Mouse (Mus musculus) erythroblast, adult 5-6 weeks (primary cell): ENCODE results near the gene Gm28635. TPM values are rescaled to one million over a fixed set of nuclear protein-coding genes. Genes with fewer than 3 reads are reported as not detected.

Experiments used
- ATAC-seq: replicated peaks from 2 replicates; pipeline ENCODE4 v1.8.0; 2016; ENCODE audit warnings: moderate number of reproducible peaks, mild to moderate bottlenecking, moderate TSS enrichment, inconsistent platforms; ENCODE audit not compliant: poor library complexity, low FRiP score, severe bottlenecking
- total RNA-seq, 2 experiments: library from RNA; stranded (forward) in 1 of 2; stranded (reverse) in 1 of 2; fragments of 150-400 nt in 1 of 2; fragments of 200-764, 138-1000 nt in 1 of 2; gene quantifications; 2 replicates each; pipeline versions ENCODE4 v1.2.3 to v1.2.4; 2015 to 2017; ENCODE audit warnings: low replicate concordance in 2 of 2

Gene Gm28635
- total RNA-seq, 2 experiments from 2014 or later = 1.8 TPM; not detected in 1

GRCm38 (mm10) chr2:84607842-84608241, 70.0 kb downstream of the Gm28635 start:
- no peak for ATAC-seq

- ATAC-seq = no peak
Measured at GRCm38 (mm10) chr2:84600977-84601376, 76.9 kb downstream of the Gm28635 start.

- no peak for ATAC-seq
Measured at GRCm38 (mm10) chr2:84599270-84599888, 78.5 kb downstream of the Gm28635 start.

GRCm38 (mm10) chr2:84597123-84597522, 80.7 kb downstream of the Gm28635 start:
- ATAC-seq = no peak

- no peak for ATAC-seq
Measured at GRCm38 (mm10) chr2:84592801-84593200, 85.0 kb downstream of the Gm28635 start.

- no peak for ATAC-seq
Measured at GRCm38 (mm10) chr2:84585700-84586099, 92.1 kb downstream of the Gm28635 start.

- ATAC-seq = no peak
Measured at GRCm38 (mm10) chr2:84582286-84582685, 95.6 kb downstream of the Gm28635 start.

- ATAC-seq = peak; percentile 70
Measured at GRCm38 (mm10) chr2:84581208-84581607, 96.6 kb downstream of the Gm28635 start.

GRCm38 (mm10) chr2:84579311-84579710, 98.5 kb downstream of the Gm28635 start:
- ATAC-seq = no peak

- no peak for ATAC-seq
Measured at GRCm38 (mm10) chr2:84574130-84574529, 103.7 kb downstream of the Gm28635 start.

GRCm38 (mm10) chr2:84556888-84557514, 120.8 kb downstream of the Gm28635 start:
- no peak for ATAC-seq

Other genes with a start within 250 kb of the Gm28635 start
- 2.3 and 2.7 TPM in 2 replicates for gene Tfpi, start 201.3 kb downstream of the Gm28635 start, total RNA-seq (2015; ENCODE audit: low replicate concordance)
- 6.1 and 6.9 TPM in 2 replicates for gene Tfpi, start 201.3 kb downstream of the Gm28635 start, total RNA-seq (2017; ENCODE audit: low replicate concordance)
- gene Ctnnd1, start 27.3 kb downstream of the Gm28635 start, total RNA-seq (2015; ENCODE audit: low replicate concordance) = 8.8 and 10.0 TPM in 2 replicates
- gene Ctnnd1, start 27.3 kb downstream of the Gm28635 start, total RNA-seq (2017; ENCODE audit: low replicate concordance) = 6.2 and 9.5 TPM in 2 replicates
- not detected in 2 replicates for gene Btbd18, start 19.0 kb downstream of the Gm28635 start, total RNA-seq (2015; ENCODE audit: low replicate concordance)
- gene Btbd18, start 19.0 kb downstream of the Gm28635 start, total RNA-seq (2017; ENCODE audit: low replicate concordance) = not detected in 2 replicates
- 42.3 and 58.3 TPM in 2 replicates for gene Selenoh, start 7.3 kb downstream of the Gm28635 start, total RNA-seq (2015; ENCODE audit: low replicate concordance)
- gene Selenoh, start 7.3 kb downstream of the Gm28635 start, total RNA-seq (2017; ENCODE audit: low replicate concordance) = 23.3 and 23.4 TPM in 2 replicates
- 14.0 and 24.7 TPM in 2 replicates for gene Med19, start 361 bp upstream of the Gm28635 start, total RNA-seq (2015; ENCODE audit: low replicate concordance)
- gene Med19, start 361 bp upstream of the Gm28635 start, total RNA-seq (2017; ENCODE audit: low replicate concordance) = 12.0 and 18.8 TPM in 2 replicates
- 17.8 and 29.0 TPM in 2 replicates for gene Tmx2, start 1.1 kb upstream of the Gm28635 start, total RNA-seq (2015; ENCODE audit: low replicate concordance)
- 18.9 and 19.5 TPM in 2 replicates for gene Tmx2, start 1.1 kb upstream of the Gm28635 start, total RNA-seq (2017; ENCODE audit: low replicate concordance)
- gene Zdhhc5, start 37.1 kb upstream of the Gm28635 start, total RNA-seq (2015; ENCODE audit: low replicate concordance) = 28.4 and 29.2 TPM in 2 replicates
- 39.8 and 41.3 TPM in 2 replicates for gene Zdhhc5, start 37.1 kb upstream of the Gm28635 start, total RNA-seq (2017; ENCODE audit: low replicate concordance)
- gene Clp1, start 49.3 kb upstream of the Gm28635 start, total RNA-seq (2015; ENCODE audit: low replicate concordance) = 53.6 and 64.6 TPM in 2 replicates
- gene Clp1, start 49.3 kb upstream of the Gm28635 start, total RNA-seq (2017; ENCODE audit: low replicate concordance) = 46.7 and 70.3 TPM in 2 replicates
- 1,364 and 1,503 TPM in 2 replicates for gene Ypel4, start 56.0 kb upstream of the Gm28635 start, total RNA-seq (2015; ENCODE audit: low replicate concordance)
- gene Ypel4, start 56.0 kb upstream of the Gm28635 start, total RNA-seq (2017; ENCODE audit: low replicate concordance) = 1,636 and 1,967 TPM in 2 replicates
- gene Gm19426, start 65.6 kb upstream of the Gm28635 start, total RNA-seq (2015; ENCODE audit: low replicate concordance) = not detected in 2 replicates
- not detected in 2 replicates for gene Gm19426, start 65.6 kb upstream of the Gm28635 start, total RNA-seq (2017; ENCODE audit: low replicate concordance)
- gene Serping1, start 97.4 kb upstream of the Gm28635 start, total RNA-seq (2015; ENCODE audit: low replicate concordance) = 4.2 and 7.3 TPM in 2 replicates
- 2.1 and 3.1 TPM in 2 replicates for gene Serping1, start 97.4 kb upstream of the Gm28635 start, total RNA-seq (2017; ENCODE audit: low replicate concordance)
- gene Ube2l6, start 120.8 kb upstream of the Gm28635 start, total RNA-seq (2015; ENCODE audit: low replicate concordance) = 974 and 1,000 TPM in 2 replicates
- gene Ube2l6, start 120.8 kb upstream of the Gm28635 start, total RNA-seq (2017; ENCODE audit: low replicate concordance) = 826 and 843 TPM in 2 replicates
- not detected in 2 replicates for gene Smtnl1, start 144.6 kb upstream of the Gm28635 start, total RNA-seq (2015; ENCODE audit: low replicate concordance)
- gene Smtnl1, start 144.6 kb upstream of the Gm28635 start, total RNA-seq (2017; ENCODE audit: low replicate concordance) = 2.0 TPM in 1 of 2 replicates, not detected in the other
- 28.6 and 43.9 TPM in 2 replicates for gene Timm10, start 149.0 kb upstream of the Gm28635 start, total RNA-seq (2015; ENCODE audit: low replicate concordance)
- 5.2 and 22.2 TPM in 2 replicates for gene Timm10, start 149.0 kb upstream of the Gm28635 start, total RNA-seq (2017; ENCODE audit: low replicate concordance)
- 756 and 864 TPM in 2 replicates for gene Slc43a1, start 160.8 kb upstream of the Gm28635 start, total RNA-seq (2015; ENCODE audit: low replicate concordance)
- 516 and 701 TPM in 2 replicates for gene Slc43a1, start 160.8 kb upstream of the Gm28635 start, total RNA-seq (2017; ENCODE audit: low replicate concordance)
- gene Rtn4rl2, start 208.7 kb upstream of the Gm28635 start, total RNA-seq (2015; ENCODE audit: low replicate concordance) = not detected in 2 replicates
- not detected in 2 replicates for gene Rtn4rl2, start 208.7 kb upstream of the Gm28635 start, total RNA-seq (2017; ENCODE audit: low replicate concordance)